Mouse (Mus musculus) left cerebral cortex, adult 11 months (tissue): ENCODE results near the gene Pcp4l1.
"Not testable (repeated sequence)": the region's sequence is repeated elsewhere in the genome, so short reads cannot be mapped to it uniquely, and the experiment has no call there.

Experiments used
- DNase-seq: peaks from one replicate; pipeline ENCODE4 v3.0.0; 2022; ENCODE audit warnings: low spot score

Pcp4l1 gene

GRCm38 (mm10) chr1:171187851-171188700, 8.0 kb downstream of the Pcp4l1 start:
- no peak for DNase-seq

- DNase-seq, result no peak
These were observed 10.4 kb downstream of the Pcp4l1 start for GRCm38 (mm10) chr1:171185655-171186054.

DNA sequence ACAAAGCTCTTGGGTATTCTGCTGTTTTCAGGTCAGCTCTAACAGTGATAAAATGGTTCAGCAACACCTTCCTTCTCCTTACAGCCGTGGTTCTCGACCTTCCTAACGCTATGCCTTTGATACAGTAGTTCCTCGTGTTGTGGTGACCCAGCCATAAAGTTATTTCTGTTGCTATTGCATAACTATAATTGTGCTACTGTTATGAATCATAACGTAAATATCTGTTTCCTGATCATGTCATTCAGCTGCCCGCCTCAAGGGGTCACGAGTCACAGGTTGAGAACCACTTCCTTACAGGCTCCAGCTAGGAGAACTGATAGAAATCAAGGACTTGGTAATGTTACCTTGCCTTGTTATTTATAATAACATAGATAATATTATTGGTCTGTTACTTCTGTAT, 11.8 kb downstream of the Pcp4l1 start:
- no peak for DNase-seq

GRCm38 (mm10) chr1:171183620-171184019, 12.4 kb downstream of the Pcp4l1 start:
- DNase-seq, result no peak

- DNase-seq, result no peak
These were observed 13.0 kb downstream of the Pcp4l1 start for GRCm38 (mm10) chr1:171183025-171183424.

DNA sequence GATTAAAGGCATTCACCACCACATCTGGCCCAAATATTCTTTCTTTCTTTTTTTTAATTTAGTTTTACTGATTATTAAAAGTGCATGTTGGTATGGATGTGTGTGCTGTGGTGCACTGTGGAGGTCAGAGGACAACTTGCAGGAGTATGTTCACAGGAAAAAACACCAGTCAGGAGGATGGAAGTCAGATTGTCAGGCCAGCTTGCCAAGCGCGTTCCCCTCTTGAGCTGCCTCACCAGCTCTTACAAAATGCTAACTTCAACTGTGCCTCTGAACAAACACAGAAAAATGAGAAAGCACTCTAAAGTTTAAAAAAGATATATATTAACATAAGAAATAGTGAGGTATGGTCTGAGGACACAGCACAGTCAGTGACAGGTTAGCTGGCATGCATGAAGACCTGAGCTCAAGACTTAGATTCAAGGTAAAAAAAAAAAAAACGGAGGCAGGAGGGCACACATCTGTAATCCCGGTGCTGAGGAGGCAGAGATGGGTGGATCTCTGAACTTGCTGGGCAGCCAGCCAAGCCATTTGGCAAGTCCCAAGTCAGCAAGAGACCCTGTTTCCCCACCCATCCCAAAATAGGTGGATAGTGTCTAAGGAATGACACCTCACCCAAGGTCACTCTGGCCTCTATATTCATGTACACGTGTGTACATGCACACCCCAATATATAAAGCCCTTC, 16.4 kb downstream of the Pcp4l1 start:
- DNase-seq, result no peak

- DNase-seq, result no peak
These were observed 23.3 kb downstream of the Pcp4l1 start for GRCm38 (mm10) chr1:171172779-171173178.

DNA sequence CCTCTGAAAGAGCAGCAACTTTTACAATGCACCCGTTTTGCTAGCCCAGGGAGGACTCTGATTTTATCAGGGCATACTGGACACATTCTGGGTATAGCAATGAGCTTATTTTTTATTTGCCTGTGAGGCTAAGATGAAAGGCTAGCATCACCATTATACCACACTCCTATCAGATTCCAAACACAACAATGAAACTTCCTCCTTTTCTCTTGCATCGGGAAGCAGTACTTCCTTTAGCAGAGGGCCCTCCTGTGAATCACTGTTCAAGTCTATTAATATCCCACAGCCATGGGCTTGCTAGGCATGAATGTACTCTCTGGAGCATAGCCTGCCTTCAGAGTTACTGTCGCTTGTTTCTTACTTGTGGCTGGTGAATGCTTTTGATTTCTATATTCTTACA, 24.9 kb downstream of the Pcp4l1 start:
- DNase-seq, result no peak

DNA sequence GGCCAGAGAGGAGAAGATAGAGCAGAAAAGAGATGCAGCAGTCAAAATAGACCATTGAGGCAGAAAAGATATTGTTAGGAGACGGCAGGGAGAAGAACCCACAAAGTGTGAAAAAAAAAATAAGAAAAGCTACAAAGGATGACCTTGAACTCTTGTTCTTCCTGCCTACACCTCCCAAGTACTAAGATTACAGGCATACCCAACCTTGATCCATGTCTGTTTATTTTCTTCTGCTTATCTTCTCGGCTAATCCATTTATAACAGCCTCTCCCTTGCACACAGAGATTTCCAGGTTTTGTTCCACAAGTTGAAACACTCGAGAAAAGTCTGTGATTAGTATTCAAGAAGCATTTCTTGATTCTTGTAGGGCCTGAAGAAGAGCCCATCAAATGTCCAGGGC, 26.2 kb downstream of the Pcp4l1 start:
- no peak for DNase-seq

- DNase-seq, result no peak
These were observed 27.2 kb downstream of the Pcp4l1 start for GRCm38 (mm10) chr1:171168906-171169305.

DNA sequence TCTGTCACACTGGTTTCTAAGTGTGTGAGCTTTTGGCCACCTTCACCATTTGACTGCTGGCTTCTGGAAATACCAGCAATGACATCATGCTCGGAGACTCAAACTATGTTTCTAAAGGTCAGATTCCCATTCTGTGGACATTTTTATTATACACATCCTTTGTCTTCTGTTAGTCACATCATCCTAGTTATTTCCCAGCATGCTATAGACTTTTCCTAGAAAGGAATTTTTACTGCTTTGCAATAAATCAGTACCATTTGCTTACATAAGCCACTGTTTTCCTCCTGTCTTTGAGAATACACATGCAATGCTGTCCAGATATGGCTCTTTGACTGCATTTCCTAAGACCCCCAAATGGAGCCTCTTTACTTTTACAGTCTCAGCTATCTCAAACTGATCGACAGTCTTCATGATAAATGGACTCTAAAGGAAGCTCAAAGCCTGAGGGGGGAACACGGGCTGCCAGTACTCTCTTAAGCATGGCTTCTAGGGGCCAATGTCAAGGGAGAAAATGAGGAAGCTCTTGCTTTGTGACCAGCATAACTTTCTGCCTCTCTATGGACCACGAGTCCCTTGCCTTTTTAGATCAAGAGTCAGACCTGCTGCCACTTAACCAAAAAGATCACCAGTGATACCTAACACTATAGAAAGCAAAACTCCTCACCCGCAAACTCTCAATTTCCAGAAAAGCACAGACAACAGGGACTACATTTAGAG, 30.3 kb downstream of the Pcp4l1 start:
- DNase-seq, result no peak

- DNase-seq, result no peak
These were observed 31.8 kb downstream of the Pcp4l1 start for GRCm38 (mm10) chr1:171164258-171164657.

GRCm38 (mm10) chr1:171162526-171162925, 33.5 kb downstream of the Pcp4l1 start:
- no peak for DNase-seq

GRCm38 (mm10) chr1:171159485-171159975, 36.5 kb downstream of the Pcp4l1 start:
- no peak for DNase-seq

GRCm38 (mm10) chr1:171157965-171158364, 38.1 kb downstream of the Pcp4l1 start:
- DNase-seq, result no peak

DNA sequence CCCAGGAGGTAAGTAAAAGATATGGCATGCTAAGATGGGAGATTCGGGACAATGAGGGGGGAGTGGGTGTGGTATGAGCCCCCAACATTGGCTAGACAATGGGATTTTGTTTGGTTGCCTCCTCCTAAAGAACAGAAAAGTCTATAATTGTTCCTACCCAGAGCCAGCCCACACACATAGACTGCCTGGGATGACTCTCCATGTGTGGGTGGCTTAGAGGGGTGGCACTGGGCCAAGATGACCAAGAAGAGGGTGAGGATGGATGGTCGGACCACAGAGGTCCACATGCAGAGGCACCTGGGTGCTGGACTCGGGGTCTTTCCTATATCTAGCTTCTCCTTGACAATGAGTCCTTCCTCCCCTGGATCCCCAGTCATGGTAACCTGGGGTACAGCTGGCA, 39.4 kb downstream of the Pcp4l1 start:
- no peak for DNase-seq

GRCm38 (mm10) chr1:171151966-171152365, 44.1 kb downstream of the Pcp4l1 start:
- no peak for DNase-seq

DNA sequence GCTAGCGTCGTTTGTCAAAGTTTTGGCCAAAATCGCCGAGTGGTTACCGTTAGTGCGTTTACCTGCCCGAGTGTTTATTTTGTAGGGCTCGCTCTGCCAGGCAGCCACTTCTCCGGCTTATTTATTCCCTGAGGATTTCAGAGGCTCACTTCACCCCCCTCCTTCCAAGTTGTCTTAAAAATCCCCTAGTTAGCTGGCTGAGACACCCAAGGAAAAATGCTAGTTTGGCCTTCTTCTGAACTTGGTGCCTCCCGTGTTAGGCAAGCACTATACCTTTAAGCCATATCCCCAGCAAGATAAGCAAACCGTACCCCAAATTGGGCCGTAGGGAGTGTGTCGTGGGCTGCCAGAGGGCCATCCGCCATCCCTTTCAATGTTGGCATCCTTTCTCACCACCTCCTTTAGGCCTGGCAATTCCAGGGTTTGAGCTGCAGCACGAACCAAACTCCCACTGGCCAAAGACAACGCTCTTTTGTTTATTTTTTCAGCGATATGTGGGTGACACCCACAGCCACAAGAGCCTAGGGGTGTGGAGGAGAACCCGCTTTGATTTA, 45.2 kb downstream of the Pcp4l1 start:
- peak; percentile 48 for DNase-seq

- peak; percentile 91 for DNase-seq
These were observed 45.9 kb downstream of the Pcp4l1 start, which contains the start of the genes Sdhc and Mpz for GRCm38 (mm10) chr1:171149974-171150760. Gene Sdhc, minus strand, starts transcription at chr1:171150603. Gene Mpz, plus strand, starts transcription at chr1:171150711.

DNA sequence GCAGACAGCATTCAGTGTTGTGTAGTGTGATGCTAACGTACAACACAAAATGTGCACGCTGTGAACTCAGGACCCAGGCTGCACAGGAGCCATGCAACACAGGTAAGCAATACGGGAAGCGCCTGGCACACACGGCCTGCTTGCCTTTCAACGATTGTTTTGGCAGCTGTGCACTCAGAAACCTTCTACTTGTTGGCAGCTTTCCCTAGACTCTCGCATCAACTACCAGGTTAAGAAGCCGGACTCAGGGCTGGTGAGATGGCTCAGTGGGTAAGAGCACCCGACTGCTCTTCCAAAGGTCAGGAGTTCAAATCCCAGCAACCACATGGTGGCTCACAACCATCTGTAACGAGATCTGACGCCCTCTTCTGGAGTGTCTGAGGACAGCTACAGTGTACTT, 53.1 kb downstream of the Pcp4l1 start:
- not testable (repeated sequence) for DNase-seq

GRCm38 (mm10) chr1:171137486-171138155, 58.4 kb downstream of the Pcp4l1 start:
- not testable (repeated sequence) for DNase-seq
